Mouse (Mus musculus) MN1 (cell line): ENCODE results near the gene Gm49325.

Experiments
- DNase-seq: peaks from one replicate; pipeline ENCODE4 v3.0.0-alpha.2; 2016; ENCODE audit warnings: low spot score

The Gm49325 gene

GRCm38 (mm10) chr10:77589117-77589516 lies 16.9 kb upstream of the Gm49325 start:
- DNase-seq: no peak

GRCm38 (mm10) chr10:77589749-77590148 lies 16.2 kb upstream of the Gm49325 start:
- no peak for DNase-seq

- DNase-seq: peak; percentile 73
Observed at GRCm38 (mm10) chr10:77590812-77591211, 15.2 kb upstream of the Gm49325 start.

- no peak for DNase-seq
Observed at GRCm38 (mm10) chr10:77591546-77591945, 14.5 kb upstream of the Gm49325 start.

GRCm38 (mm10) chr10:77596060-77596459 lies 9.9 kb upstream of the Gm49325 start:
- DNase-seq: no peak

GRCm38 (mm10) chr10:77603021-77603420 lies 3.0 kb upstream of the Gm49325 start:
- no peak for DNase-seq

- DNase-seq: no peak
Observed at GRCm38 (mm10) chr10:77604111-77604510, 1.9 kb upstream of the Gm49325 start.

GRCm38 (mm10) chr10:77604958-77605357 lies 1.0 kb upstream of the Gm49325 start:
- DNase-seq: peak; percentile 23

GRCm38 (mm10) chr10:77605368-77605767 lies 629 bp upstream of the Gm49325 start:
- peak; percentile 84 for DNase-seq

GRCm38 (mm10) chr10:77606855-77607254 lies 858 bp downstream of the Gm49325 start:
- peak; percentile 36 for DNase-seq

GRCm38 (mm10) chr10:77607441-77607840 lies 1.4 kb downstream of the Gm49325 start:
- peak; percentile 29 for DNase-seq

GRCm38 (mm10) chr10:77608589-77608988 lies 2.6 kb downstream of the Gm49325 start:
- no peak for DNase-seq

- DNase-seq: no peak
Observed at GRCm38 (mm10) chr10:77610221-77610961, 4.4 kb downstream of the Gm49325 start.

GRCm38 (mm10) chr10:77613409-77613808 lies 7.4 kb downstream of the Gm49325 start:
- DNase-seq: no peak

GRCm38 (mm10) chr10:77615647-77616046 lies 9.7 kb downstream of the Gm49325 start:
- no peak for DNase-seq

- no peak for DNase-seq
Observed at GRCm38 (mm10) chr10:77616166-77616565, 10.2 kb downstream of the Gm49325 start.

- no peak for DNase-seq
Observed at GRCm38 (mm10) chr10:77616926-77617325, 10.9 kb downstream of the Gm49325 start.

GRCm38 (mm10) chr10:77621546-77621945 lies 15.5 kb downstream of the Gm49325 start:
- DNase-seq: no peak

- DNase-seq: peak; percentile 99
Observed at GRCm38 (mm10) chr10:77622055-77622988, 16.3 kb downstream of the Gm49325 start, which contains the start of gene Ube2g2. TSS of gene Ube2g2 (plus strand) at chr10:77622275.

GRCm38 (mm10) chr10:77623069-77623492 lies 17.1 kb downstream of the Gm49325 start:
- DNase-seq: peak; percentile 88

GRCm38 (mm10) chr10:77623639-77624400 lies 17.8 kb downstream of the Gm49325 start:
- peak; percentile 78 for DNase-seq

GRCm38 (mm10) chr10:77624570-77624995 lies 18.6 kb downstream of the Gm49325 start:
- no peak for DNase-seq
